Mouse (Mus musculus) liver, embryonic 14.5 days (tissue): ENCODE measurements around the gene Enox1.

Experiments used
- CTCF ChIP-seq: IDR thresholded peaks from 2 replicates; pipeline ENCODE4 v1.5.1; 2016; ENCODE audit warnings: antibody characterized with exemption, low read depth, control low read depth
- EP300 ChIP-seq: IDR thresholded peaks from 2 replicates; pipeline ENCODE4 v1.6.1; 2016; ENCODE audit warnings: antibody characterized with exemption, low read depth

DNA sequence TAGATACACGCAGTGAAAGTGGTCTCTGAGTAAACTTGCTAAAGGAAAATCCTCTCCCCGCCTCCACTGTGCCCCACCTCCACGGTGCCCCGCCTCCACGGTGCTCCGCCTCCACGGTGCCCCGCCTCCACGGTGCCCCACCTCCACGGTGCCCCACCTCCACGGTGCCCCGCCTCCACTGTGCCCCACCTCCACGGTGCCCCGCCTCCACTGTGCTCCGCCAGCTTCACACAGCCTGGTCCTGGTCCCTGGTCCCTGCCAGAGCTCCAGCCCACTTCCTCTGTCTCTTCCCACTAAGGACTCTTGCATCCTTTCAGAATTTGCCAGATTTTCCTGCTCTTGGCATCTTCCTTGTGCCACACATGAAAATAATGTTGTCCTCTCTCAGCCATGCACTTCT, 326.5 kb downstream of the Enox1 start:
- TF ChIP-seq CTCF = no peak
- TF ChIP-seq EP300 = no peak
